ENCODE assay signal across 25 mouse cellular contexts in genomic region chrX:164102656-164103055, GRCm38 (mm10). TPM values are rescaled to one million over a fixed set of nuclear protein-coding genes. Genes with fewer than 3 reads are reported as not detected.
DNase-seq lines count a peak whose midpoint lies in the region; ATAC-seq lines count a peak whose summit lies in the region.
"Had no signal": no experiment of that assay in that cellular context is flagged by ENCODE, and none has a peak within 500 bp of the region (broad histone marks: within the 10 kb centered on the region; RNA-seq: fewer than 3 reads in every experiment).

No protein-coding gene starts in this region.

- 0 out of 2 replicates have a peak, but pooled peaks have one; percentile 19 for ATAC-seq in hindbrain, embryonic 11.5 days (ENCODE audit: low FRiP score)
- no peak for ATAC-seq in hindbrain, embryonic 13.5 days (ENCODE audit: low FRiP score)
- peak; percentile 97 for ATAC-seq in intestine, embryonic 15.5 days
- ATAC-seq: hindbrain, embryonic 16.5 days had no signal

- WGBS in hindbrain, embryonic 11.5 days: 73% methylated on average over 6 of the region's 6 CpGs
- 65% methylated on average over 6 of the region's 6 CpGs for WGBS in hindbrain, embryonic 13.5 days
- WGBS in intestine, embryonic 15.5 days: 49% methylated on average over 6 of the region's 6 CpGs

- no peaks in the 10 kb centered on the region for H3K4me1 ChIP-seq in hindbrain, embryonic 11.5 days (replicated peaks; ENCODE audit: control insufficient read depth, insufficient read depth, low read length)
- H3K4me1 ChIP-seq in hindbrain, embryonic 13.5 days (replicated peaks): 0 out of 2 replicates have a peak, but pooled peaks cover 3% of the 10 kb centered on the region
- no peaks in the 10 kb centered on the region for H3K4me1 ChIP-seq in intestine, embryonic 15.5 days (replicated peaks)
- H3K4me1 ChIP-seq: heart, embryonic 10.5 days; limb, embryonic 10.5 days; liver, embryonic 15.5 days; lung, embryonic 15.5 days had no signal

- H3K4me3 ChIP-seq in hindbrain, embryonic 11.5 days (ENCODE audit: low read depth, low read length): no peak overlapping the region
- H3K4me3 ChIP-seq in hindbrain, embryonic 13.5 days: no peak overlapping the region
- no peak overlapping the region for H3K4me3 ChIP-seq in intestine, embryonic 15.5 days (replicated peaks)
- H3K4me3 ChIP-seq: heart, embryonic 10.5 days; left cerebral cortex, adult 2 months; limb, embryonic 10.5 days; liver, embryonic 15.5 days; lung, embryonic 15.5 days; megakaryocyte, embryonic 14.5 days had no signal

- DNase-seq in hindbrain, embryonic 11.5 days (ENCODE audit: low spot score): no peak
- peak; percentile 75 for DNase-seq in retina, postnatal 1 day
- DNase-seq in retina, embryonic 14.5 days (ENCODE audit: low spot score): no peak
- peak; percentile 5 for DNase-seq in brain, adult 2 months (ENCODE audit: low read depth, low spot score)
- DNase-seq in right cerebral cortex, postnatal 14 days: no peak
- DNase-seq in cerebellum, postnatal 36 days: no peak
- DNase-seq: adrenal gland, adult 2 months; B cell, adult 2 months; cerebellum, adult 2 months; gastrocnemius, postnatal 10 days; heart, postnatal 4 days; kidney, adult 18-20 months; liver; lung, postnatal 36 days; right cerebral cortex, postnatal 4 days had no signal

- H3K27ac ChIP-seq in hindbrain, embryonic 11.5 days (ENCODE audit: low read depth, low read length): no peak overlapping the region
- no peak overlapping the region for H3K27ac ChIP-seq in hindbrain, embryonic 13.5 days
- H3K27ac ChIP-seq in intestine, embryonic 15.5 days: no peak overlapping the region
- H3K27ac ChIP-seq: heart, embryonic 10.5 days; left cerebral cortex, adult 2 months; limb, embryonic 10.5 days; liver, embryonic 15.5 days; lung, embryonic 15.5 days had no signal

- no peaks in the 10 kb centered on the region for H3K9me3 ChIP-seq in hindbrain, embryonic 11.5 days (ENCODE audit: control insufficient read depth, low read length)
- H3K9me3 ChIP-seq in hindbrain, embryonic 13.5 days: no peaks in the 10 kb centered on the region
- H3K9me3 ChIP-seq in intestine, embryonic 15.5 days: no peaks in the 10 kb centered on the region
- H3K9me3 ChIP-seq: heart, embryonic 10.5 days; limb, embryonic 10.5 days; liver, embryonic 15.5 days; lung, embryonic 15.5 days; megakaryocyte, embryonic 14.5 days had no signal

- peaks cover 3% of the 10 kb centered on the region; the same call in 1 of the 2 replicates for H3K27me3 ChIP-seq in hindbrain, embryonic 11.5 days (ENCODE audit: control insufficient read depth, insufficient read depth, low read length)
- 0 out of 2 replicates have a peak, but pooled peaks cover 7% of the 10 kb centered on the region for H3K27me3 ChIP-seq in hindbrain, embryonic 13.5 days
- peaks cover 3% of the 10 kb centered on the region; the same call in 1 of the 2 replicates for H3K27me3 ChIP-seq in intestine, embryonic 15.5 days (replicated peaks)
- H3K27me3 ChIP-seq: CH12.LX; lung, embryonic 15.5 days had no signal

- no peak overlapping the region for H3K4me2 ChIP-seq in hindbrain, embryonic 11.5 days (replicated peaks; ENCODE audit: low read depth, low read length)
- no peak overlapping the region for H3K4me2 ChIP-seq in hindbrain, embryonic 13.5 days
- H3K4me2 ChIP-seq in intestine, embryonic 15.5 days (replicated peaks): no peak overlapping the region
- H3K4me2 ChIP-seq: liver, embryonic 15.5 days; lung, embryonic 15.5 days had no signal

- no peaks in the 10 kb centered on the region for H3K36me3 ChIP-seq in hindbrain, embryonic 11.5 days (ENCODE audit: control insufficient read depth, insufficient read depth, low read length)
- no peaks in the 10 kb centered on the region for H3K36me3 ChIP-seq in hindbrain, embryonic 13.5 days
- H3K36me3 ChIP-seq in intestine, embryonic 15.5 days: no peaks in the 10 kb centered on the region
- H3K36me3 ChIP-seq: heart, embryonic 10.5 days; limb, embryonic 10.5 days; liver, embryonic 15.5 days; lung, embryonic 15.5 days had no signal

- no peak overlapping the region for H3K9ac ChIP-seq in hindbrain, embryonic 11.5 days (ENCODE audit: low read depth, low read length)
- H3K9ac ChIP-seq in hindbrain, embryonic 13.5 days: no peak overlapping the region
- H3K9ac ChIP-seq in intestine, embryonic 15.5 days: no peak overlapping the region
- H3K9ac ChIP-seq: liver, embryonic 15.5 days; lung, embryonic 15.5 days had no signal

RNA-seq across cellular contexts. Expression of gene Cltrn, which starts 14.0 kb away (rescaled TPM):
- polyA plus RNA-seq in hindbrain, embryonic 11.5 days (2014; fragmentation: Nextera tagmentation; extraction: Ambion mirVana): 0.43 and 1.0 TPM in 2 replicates
- 0.50 and 1.00 TPM in 2 replicates for polyA plus RNA-seq in hindbrain, embryonic 13.5 days (2015; fragmentation: Nextera tagmentation; extraction: Ambion mirVana)
- polyA plus RNA-seq in intestine, embryonic 15.5 days (2015; fragmentation: Nextera tagmentation; extraction: Ambion mirVana): 9.5 and 10.7 TPM in 2 replicates
- polyA plus RNA-seq: adrenal gland, adult 2 months had no signal

RNA-seq across cellular contexts. Expression of gene Siah1b, which starts 26.4 kb away (rescaled TPM):
- polyA plus RNA-seq in hindbrain, embryonic 11.5 days (2014; fragmentation: Nextera tagmentation; extraction: Ambion mirVana): 39.7 and 43.5 TPM in 2 replicates
- polyA plus RNA-seq in hindbrain, embryonic 13.5 days (2015; fragmentation: Nextera tagmentation; extraction: Ambion mirVana): 23.5 and 26.1 TPM in 2 replicates
- 23.0 and 25.6 TPM in 2 replicates for polyA plus RNA-seq in intestine, embryonic 15.5 days (2015; fragmentation: Nextera tagmentation; extraction: Ambion mirVana)

RNA-seq across cellular contexts. Expression of gene Ace2, which starts 36.5 kb away (rescaled TPM):
- 0.22 and 0.88 TPM in 2 replicates for polyA plus RNA-seq in hindbrain, embryonic 11.5 days (2014; fragmentation: Nextera tagmentation; extraction: Ambion mirVana)
- polyA plus RNA-seq in hindbrain, embryonic 13.5 days (2015; fragmentation: Nextera tagmentation; extraction: Ambion mirVana): 0.18 and 0.43 TPM in 2 replicates
- 69.3 and 74.3 TPM in 2 replicates for polyA plus RNA-seq in intestine, embryonic 15.5 days (2015; fragmentation: Nextera tagmentation; extraction: Ambion mirVana)

Comparison
In these comparisons a context has a peak if more than half of its experiments do, and no peak if none do; other contexts are left out.
1. DNase-seq: peak in retina, postnatal 1 day (single experiment) and brain, adult 2 months (single experiment); none in hindbrain, embryonic 11.5 days (single experiment), retina, embryonic 14.5 days (single experiment), right cerebral cortex, postnatal 14 days (single experiment) and cerebellum, postnatal 36 days (0 of 2).
2. RNA of gene Ace2, which starts 36.5 kb away (polyA plus RNA-seq): 69.3 to 74.3 TPM in intestine, embryonic 15.5 days; 0.22 to 0.88 TPM in hindbrain, embryonic 11.5 days and 0.18 to 0.43 TPM in hindbrain, embryonic 13.5 days; every median in the first group is over 10 times any median in the second.